ENCODE assay signal across 9 mouse cellular contexts in the genomic region with DNA sequence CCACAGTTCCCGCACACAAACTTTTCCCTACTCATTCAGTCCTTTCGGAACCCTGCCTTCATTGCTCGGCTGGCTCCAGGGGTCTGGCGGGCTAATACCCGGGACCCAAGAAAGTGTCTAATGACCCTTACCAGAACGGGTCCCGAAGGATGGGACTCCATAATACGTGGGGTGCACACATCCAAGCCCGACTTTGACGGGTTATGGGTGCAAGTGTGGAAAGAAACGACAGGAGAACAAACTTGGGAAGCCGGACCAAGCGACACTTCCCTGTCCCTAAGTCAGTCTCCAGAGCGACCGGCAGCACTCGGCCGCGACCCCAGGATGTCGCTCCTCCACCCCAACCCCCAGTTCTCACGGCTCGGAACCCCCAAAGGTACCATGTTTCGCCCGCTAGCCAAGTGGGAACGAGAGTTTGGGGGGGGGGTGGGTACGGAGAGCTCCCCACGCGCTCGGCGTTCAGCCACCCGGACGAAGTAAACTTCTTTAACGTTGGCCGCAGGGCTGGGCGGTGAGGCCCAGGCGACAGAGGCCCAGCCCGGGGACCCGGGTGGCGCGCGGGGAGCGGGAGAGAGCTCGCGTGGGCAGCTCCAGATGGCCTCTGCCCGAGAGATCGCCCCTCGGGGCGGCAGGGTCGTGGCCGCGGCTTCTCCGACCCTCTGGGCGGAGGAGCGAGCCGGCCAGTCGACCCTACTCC. TPM values are rescaled to one million over a fixed set of nuclear protein-coding genes. Genes with fewer than 3 reads are reported as not detected.
A peak's percentile ranks its signal among the peaks of the same experiment; 100 is the strongest.
DNase-seq lines count a peak whose midpoint lies in the region; ATAC-seq lines count a peak whose summit lies in the region.
"Had no signal": no experiment of that assay in that cellular context is flagged by ENCODE, and none has a peak within 500 bp of the region (broad histone marks: within the 10 kb centered on the region; RNA-seq: fewer than 3 reads in every experiment).

No protein-coding gene starts in this region.

- under 1% methylated on average over 54 of the region's 55 CpGs for WGBS in hindbrain, embryonic 11.5 days
- WGBS in midbrain, embryonic 12.5 days: under 1% methylated on average over 55 of the region's 55 CpGs

- H3K9me3 ChIP-seq in hindbrain, embryonic 11.5 days (ENCODE audit: control insufficient read depth, low read length): no peaks in the 10 kb centered on the region
- H3K9me3 ChIP-seq in midbrain, embryonic 12.5 days: no peaks in the 10 kb centered on the region

- H3K36me3 ChIP-seq in hindbrain, embryonic 11.5 days (ENCODE audit: control insufficient read depth, insufficient read depth, low read length): no peaks in the 10 kb centered on the region
- H3K36me3 ChIP-seq in midbrain, embryonic 12.5 days: no peaks in the 10 kb centered on the region

- H3K27ac ChIP-seq in hindbrain, embryonic 11.5 days (ENCODE audit: low read depth, low read length): peak overlapping the region; percentile 99
- peak overlapping the region; percentile 94 for H3K27ac ChIP-seq in midbrain, embryonic 12.5 days (replicated peaks)

- DNase-seq in embryo, embryonic 10 days (ENCODE audit: low spot score): peak; percentile 50
- DNase-seq in embryo, embryonic 10.5 days (ENCODE audit: low spot score): no peak
- peak; percentile 48 for DNase-seq in ZHBTc4 (ENCODE audit: low read depth, low spot score)
- DNase-seq in hindbrain, embryonic 11.5 days (ENCODE audit: low spot score): peak; percentile 76
- no peak for DNase-seq in right cerebral cortex, adult 18-20 months
- no peak for DNase-seq in adrenal gland, postnatal 36 days

- no peak for ATAC-seq in hindbrain, embryonic 11.5 days (ENCODE audit: low FRiP score)
- no peak for ATAC-seq in midbrain, embryonic 12.5 days (ENCODE audit: low FRiP score, low read depth)
- ATAC-seq in megakaryocyte progenitor cell, adult 5-6 weeks (replicated peaks; ENCODE audit: poor library complexity): no peak

- peaks cover 2% of the 10 kb centered on the region; the same call in 1 of the 2 replicates for H3K4me1 ChIP-seq in hindbrain, embryonic 11.5 days (replicated peaks; ENCODE audit: control insufficient read depth, insufficient read depth, low read length)
- peaks cover 49% of the 10 kb centered on the region for H3K4me1 ChIP-seq in midbrain, embryonic 12.5 days

- peak overlapping the region; percentile 77 for H3K4me2 ChIP-seq in hindbrain, embryonic 11.5 days (replicated peaks; ENCODE audit: low read depth, low read length)
- H3K4me2 ChIP-seq in midbrain, embryonic 12.5 days (replicated peaks): peak overlapping the region; percentile 83

- H3K9ac ChIP-seq in hindbrain, embryonic 11.5 days (ENCODE audit: low read depth, low read length): peak overlapping the region; percentile 96
- peak overlapping the region; percentile 94 for H3K9ac ChIP-seq in midbrain, embryonic 12.5 days (replicated peaks)

- H3K4me3 ChIP-seq in hindbrain, embryonic 11.5 days (ENCODE audit: low read depth, low read length): peak overlapping the region; percentile 86
- H3K4me3 ChIP-seq in midbrain, embryonic 12.5 days: peak overlapping the region; percentile 79

- peaks cover 10% of the 10 kb centered on the region for H3K27me3 ChIP-seq in hindbrain, embryonic 11.5 days (ENCODE audit: control insufficient read depth, insufficient read depth, low read length)
- H3K27me3 ChIP-seq in midbrain, embryonic 12.5 days: peaks cover 25% of the 10 kb centered on the region

RNA-seq across cellular contexts. Expression of a gene that starts 2.4 kb away (rescaled TPM):
- polyA plus RNA-seq in hindbrain, embryonic 11.5 days (2014; fragmentation: Nextera tagmentation; extraction: Ambion mirVana): 18.7 and 20.8 TPM in 2 replicates
- 13.4 and 16.2 TPM in 2 replicates for polyA plus RNA-seq in midbrain, embryonic 12.5 days (2016; fragmentation: Nextera tagmentation; extraction: Ambion mirVana)
- total RNA-seq in megakaryocyte progenitor cell, adult 5-6 weeks (2015): not detected in 2 replicates
- total RNA-seq in megakaryocyte progenitor cell, adult 5-6 weeks (2017): not detected in 2 replicates
- total RNA-seq in adrenal gland, postnatal 36 days (2021): not detected
- polyA plus RNA-seq: C2C12 had no signal

Comparison
In these comparisons a context has a peak if more than half of its experiments do, and no peak if none do; other contexts are left out.
1. DNase-seq: peak in embryo, embryonic 10 days (single experiment), ZHBTc4 (single experiment) and hindbrain, embryonic 11.5 days (single experiment); none in embryo, embryonic 10.5 days (single experiment), right cerebral cortex, adult 18-20 months (single experiment) and adrenal gland, postnatal 36 days (0 of 2).